Mouse (Mus musculus): ENCODE data around the gene Smoc1. TPM values are rescaled to one million over a fixed set of nuclear protein-coding genes. Genes with fewer than 3 reads are reported as not detected.

Smoc1 gene
- polyA plus RNA-seq, 2 experiments from 2014 or later: 0.53 TPM; not detected in 1

DNA sequence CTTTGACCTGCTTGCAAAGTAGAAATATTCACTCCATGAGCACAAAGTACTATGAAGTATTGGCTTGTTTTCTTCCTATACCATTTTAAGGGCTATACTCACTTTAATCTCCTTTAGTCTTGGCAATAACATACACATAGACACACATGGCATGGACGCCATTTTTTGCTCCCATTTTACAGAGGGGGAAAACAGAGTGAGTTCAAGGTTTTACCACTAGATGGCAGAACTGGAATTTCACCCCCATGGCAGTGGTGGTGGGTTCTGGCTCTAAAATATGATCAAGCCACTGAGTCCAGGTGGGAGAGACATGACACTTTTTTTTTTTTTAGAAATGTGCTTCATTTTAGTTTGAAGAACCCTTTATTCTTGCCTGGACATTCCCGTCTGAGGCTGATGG, 1.6 kb upstream of the Smoc1 start:
- ATAC-seq: no peak

DNA sequence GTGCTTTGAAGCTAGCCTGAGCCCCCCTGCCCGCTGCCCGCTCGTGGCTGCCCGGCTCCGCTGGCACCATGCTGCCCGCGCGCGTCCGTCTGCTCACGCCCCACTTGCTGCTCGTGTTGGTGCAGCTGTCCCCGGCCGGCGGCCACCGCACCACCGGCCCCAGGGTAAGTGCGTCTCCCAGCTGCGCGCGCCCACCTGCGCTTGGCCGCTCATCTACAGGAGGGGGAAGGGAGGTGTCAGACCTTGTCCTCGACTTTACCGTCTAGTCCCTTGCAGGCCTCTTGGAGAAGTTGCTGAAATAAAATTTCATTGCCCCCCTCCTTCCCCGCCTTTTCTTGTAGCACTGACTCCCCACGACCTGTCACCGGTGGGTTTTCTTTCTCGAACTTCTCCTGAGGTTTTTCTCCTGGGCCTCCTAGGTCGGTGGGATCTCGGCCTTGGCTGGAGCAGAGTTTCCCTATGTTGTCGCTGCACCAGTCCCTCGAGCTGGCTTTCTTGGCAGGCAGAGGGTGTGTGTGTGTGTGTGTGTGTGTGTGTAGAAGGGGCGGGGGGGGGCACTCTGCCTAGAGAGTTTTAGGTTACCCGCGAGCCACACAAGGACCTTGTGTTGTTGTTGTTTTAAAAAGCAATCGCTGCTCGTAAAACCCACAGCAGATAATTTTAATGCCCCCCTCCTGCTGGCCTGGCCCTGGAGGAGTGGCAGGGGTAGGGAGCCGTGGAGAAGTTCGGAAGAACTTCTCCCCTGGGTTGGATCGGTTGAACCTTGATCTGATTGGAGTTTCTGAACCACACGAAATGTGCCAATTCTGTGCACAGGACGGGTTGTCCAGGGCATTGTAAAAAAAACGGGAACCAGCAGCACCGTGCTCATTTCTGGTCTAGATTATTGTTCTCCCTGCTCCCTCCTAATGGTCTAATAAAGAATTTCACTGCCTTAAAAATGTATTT, 661 bp downstream of the Smoc1 start:
- ATAC-seq: no peak

DNA sequence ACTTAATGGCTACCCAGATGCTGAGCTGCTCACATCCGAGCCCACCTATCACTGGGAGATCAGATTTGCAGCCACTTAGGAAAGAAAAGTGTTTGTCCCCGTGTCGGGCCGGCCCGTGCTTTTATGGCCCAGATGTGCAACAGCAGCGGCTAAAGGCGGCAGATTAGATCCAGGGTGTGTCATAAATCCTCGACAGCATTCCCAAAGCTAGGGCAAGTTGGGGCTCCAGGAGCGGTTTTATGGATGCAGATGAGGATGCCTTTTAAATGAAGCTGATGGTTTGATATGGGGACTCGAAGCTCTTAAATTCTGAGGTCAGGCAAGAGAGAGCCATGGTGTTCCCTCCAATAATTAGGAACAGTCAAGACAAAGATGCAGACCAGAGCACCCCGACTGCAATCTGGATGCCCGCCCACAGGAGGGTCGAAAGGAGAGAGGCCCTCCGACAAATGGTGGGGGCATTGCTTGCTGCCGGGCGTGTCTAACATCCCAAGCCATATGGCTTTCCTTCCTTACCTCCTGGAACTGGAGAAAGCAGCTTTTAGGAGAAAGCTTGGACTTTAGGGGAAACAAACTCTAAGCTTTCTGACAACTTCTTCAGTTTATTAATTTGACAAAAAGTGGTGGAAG, 1.8 kb downstream of the Smoc1 start:
- ATAC-seq: no peak

DNA sequence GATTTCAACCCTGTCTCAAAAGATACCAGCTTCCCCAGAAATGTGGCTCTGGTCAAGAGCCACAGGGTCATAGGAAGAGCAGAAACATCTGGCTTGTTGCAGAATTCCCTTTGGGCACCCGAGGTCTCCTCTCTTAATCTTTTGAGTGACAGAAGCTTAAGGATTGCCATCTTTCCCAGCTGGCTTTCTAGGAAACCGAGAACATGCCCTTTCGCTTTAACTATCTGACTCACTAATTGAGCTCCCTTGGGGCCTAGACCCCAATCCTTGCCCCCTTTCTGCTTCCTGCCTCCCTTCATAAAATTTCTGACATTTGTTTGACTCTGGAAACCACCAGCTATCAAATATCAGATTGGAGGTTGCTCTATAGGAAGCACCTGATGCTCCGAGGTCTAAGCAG, 3.1 kb downstream of the Smoc1 start:
- no peak for ATAC-seq

DNA sequence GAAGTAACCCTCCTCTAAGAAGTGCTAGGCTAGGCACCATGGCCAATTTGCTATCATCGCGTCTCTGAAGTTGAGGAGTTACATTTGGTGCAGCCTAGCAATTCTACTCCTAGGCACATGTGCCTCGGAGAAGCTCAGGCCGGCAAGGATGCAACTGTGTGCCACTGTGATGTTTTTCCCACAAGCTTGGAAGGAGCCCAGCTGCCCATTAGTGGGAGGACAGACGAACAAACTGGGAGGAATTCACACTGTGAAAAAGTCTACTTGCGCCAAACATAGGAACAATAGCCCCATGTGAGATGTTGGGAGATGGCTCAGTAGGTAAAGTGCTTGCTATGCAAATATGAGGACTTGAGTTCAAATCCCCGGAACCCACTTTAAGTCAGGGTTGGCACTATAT, 5.0 kb downstream of the Smoc1 start:
- no peak for ATAC-seq

DNA sequence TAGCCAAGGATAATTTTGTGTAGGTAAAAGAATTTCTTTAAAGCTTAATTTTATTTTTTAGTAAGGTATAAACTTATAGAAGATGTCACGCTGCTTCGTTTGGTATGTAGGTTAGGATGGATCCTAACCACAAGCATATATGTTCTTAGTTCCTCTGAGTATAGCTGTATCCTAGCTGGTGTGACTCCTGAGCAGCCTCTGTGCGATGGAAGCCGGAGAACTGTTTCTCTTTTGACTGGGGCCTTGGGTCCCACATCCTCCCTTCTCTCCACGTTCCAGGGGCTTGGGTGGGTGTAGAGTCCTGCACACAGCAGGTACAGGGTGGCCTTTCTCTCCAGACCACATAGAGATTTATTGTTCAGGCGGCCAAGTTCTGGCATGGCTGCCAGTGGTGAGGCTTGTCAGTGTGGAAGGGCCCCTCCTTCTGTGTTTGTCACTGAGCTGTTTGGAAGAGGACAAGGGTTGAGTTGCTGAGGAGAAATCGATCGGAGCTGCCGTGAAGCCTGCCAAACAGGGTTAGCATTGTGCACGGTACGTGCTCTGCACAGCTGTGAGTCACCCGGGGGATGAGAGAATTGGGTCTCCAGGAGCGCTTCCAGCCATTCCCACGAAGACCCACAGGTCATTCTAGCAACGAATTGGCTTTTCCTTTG, 6.9 kb downstream of the Smoc1 start:
- ATAC-seq: no peak

DNA sequence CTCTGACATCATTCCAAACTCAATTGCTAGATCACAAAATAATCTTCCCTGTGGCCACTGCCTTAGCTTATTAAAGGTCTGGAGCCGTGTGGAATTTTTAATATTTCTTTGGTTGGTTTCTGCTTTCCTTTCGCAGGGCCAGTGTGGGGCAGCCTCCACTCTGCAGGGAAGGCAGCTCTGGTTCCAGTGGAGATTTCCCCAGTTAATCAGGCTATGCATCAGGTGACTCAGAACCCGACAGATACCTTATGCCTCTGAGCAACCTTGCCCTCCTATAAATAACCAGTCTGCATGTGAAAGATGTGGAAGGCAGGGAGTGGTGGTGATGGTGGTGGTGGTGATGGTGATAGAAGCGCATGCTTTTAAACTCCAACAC, 7.4 kb downstream of the Smoc1 start:
- no peak for ATAC-seq

DNA sequence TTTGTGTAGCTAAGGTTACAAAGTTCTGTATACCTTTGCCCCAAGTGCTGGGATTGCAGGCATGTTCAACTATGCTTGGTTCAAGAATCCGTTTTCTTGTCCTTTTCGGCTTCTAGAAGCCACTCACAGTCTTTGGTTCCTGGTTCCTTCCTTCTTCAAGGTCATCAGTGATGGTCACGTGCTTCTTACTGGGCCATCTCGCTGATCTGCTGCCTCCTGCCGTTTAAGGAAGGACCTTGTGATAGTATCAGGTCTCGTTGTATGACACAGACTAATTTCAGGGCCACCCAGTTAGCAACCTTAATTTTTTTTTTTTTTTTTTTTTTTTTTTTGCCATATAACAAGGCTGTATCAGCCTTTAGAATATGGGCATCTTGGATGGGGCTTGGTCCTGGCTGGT, 9.2 kb downstream of the Smoc1 start:
- ATAC-seq: no peak

DNA sequence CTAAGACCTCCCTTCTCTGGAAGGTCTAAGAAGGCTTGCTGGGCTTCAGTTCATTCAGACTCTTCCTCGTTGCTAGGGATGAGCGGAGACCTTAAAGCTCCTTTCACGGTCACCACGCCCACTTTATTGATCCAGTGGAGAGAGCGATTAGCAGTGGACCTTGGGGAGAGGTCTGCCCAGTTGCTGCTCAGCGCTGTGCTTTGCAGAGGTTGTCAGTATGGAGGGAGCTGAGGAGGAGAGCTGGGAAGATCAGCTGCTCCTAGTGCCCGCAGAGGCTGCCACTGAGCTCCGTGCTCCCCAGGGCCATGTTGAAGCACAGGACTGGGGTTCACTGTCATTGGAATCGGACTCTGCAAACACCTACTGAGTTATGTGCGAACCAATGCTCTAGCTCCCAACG, 17.0 kb downstream of the Smoc1 start:
- no peak for ATAC-seq

DNA sequence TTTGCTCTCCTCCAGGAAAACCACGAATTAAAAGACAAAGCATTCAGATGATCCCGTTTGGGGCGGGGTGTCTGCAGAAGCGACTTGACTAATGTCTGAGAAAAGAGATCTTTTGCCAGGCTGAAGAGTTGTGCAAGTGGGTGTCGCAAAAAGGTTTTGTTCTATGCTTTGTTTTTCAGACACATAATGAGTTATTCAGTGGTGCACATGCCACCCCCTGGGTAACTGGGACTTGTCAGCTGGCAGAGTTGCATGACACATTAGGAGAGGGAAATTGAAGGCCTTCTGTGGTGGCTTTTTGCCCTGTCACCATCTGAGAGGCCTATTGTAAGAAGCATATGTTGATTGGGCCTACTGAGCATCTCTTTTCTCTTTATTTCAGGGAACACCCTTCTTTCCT, 20.3 kb downstream of the Smoc1 start:
- no peak for ATAC-seq

DNA sequence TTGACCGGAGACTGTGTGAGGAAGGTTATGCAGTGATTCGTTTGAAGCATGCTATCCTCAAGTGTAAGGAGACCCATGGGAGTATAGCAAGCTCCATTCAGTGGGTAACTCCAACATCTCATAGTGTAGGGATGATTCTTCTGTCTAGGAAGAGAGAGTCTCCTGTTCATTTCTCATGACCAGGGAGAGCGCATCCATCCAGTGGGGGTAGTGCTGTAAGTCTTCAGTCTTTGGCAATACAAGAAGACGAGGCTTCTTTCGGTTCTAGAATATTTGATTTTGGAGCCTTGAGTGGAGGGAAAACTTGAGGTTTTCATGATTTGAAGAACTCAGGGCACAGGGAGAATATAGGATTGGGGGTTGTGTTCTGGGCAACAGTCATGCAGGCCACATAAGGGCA, 23.1 kb downstream of the Smoc1 start:
- no peak for ATAC-seq

DNA sequence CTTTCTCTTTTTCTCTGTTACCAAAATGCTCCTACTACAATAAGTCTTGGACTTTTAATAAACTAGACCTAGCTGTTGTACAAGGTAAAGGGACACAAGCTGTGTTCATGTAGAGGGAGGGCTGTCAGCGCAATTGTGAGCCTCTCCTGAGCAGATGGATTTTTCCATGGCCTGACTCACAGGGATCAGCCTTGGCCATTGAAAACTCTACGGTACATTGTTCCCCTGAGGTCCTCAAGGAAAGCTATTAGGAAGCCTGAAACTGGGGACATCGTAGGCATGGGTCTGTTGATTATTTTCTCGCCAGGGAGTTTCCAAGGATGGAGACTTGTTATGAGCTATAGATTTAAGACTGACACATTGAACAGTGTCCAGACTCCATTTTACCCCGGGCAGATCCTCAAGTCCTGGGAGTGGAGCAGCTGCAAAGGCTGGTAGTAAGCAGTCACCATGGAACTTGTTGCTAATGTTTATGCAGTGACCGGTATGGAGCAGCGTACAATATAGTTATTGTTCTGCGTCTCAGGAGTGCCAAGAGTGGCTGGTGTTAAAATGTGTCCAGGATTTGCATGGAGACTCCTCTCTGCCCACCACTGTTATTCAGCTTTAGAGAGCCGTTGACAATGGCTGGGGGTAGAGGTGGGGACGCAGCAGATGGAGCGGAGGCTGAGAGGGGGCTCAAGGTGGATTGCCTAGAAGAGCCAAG, 28.5 kb downstream of the Smoc1 start:
- ATAC-seq: no peak

DNA sequence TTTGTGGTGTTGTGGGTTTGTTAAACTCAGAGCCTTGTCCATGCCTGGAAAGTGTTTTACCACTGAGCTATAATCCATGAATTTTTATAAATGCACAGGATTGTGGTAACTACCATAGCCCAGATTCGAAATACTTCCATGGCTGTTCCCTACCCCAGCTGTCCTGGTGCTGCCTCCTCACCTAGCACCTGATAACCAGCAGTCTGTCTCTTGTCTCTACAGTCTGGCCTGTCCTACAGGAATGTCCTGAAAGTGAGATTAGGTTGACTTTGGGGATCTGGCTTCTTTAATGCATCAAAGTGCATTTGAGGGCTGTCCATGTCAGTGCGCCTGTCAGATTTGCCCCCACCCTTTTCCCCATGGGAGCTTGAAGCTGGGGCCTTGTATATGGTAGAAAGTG, 29.2 kb downstream of the Smoc1 start:
- ATAC-seq: no peak

DNA sequence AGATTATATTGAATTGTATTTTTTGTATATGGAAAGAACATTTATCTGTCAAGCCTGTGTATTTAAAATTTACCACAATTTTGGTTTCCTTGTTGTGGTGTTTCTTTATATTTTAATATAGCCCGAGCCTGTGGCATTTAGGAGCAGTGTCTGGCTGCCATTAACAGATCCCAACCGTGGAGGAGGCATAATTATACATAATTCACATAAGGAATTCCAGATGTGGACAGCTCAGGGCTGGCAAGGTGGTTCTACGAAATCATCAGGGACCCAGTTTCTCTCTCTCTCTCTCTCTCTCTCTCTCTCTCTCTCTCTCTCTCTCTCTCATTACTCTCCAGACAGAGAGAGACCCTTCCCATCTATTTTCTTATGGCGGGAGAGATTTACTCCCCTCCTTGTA, 31.0 kb downstream of the Smoc1 start:
- ATAC-seq: no peak

DNA sequence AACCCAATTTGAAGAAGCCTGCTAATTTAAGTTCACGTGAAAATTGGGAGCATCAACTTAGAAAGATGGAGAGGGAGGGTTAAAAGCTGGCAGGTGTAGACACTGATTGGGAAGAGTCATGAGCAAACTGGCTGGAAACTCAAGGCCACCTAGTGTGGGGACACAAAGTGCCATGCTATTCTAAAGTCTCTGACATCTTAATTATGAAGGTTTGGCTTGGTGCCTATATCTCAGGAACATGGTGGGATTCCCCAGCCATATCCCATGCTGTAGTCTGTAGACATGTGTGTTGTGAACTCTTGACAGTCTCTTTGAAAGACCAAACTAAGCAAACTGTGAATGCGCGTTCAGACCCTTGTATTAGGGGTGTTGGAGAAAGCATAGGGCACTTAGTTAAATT, 32.0 kb downstream of the Smoc1 start:
- ATAC-seq: no peak

DNA sequence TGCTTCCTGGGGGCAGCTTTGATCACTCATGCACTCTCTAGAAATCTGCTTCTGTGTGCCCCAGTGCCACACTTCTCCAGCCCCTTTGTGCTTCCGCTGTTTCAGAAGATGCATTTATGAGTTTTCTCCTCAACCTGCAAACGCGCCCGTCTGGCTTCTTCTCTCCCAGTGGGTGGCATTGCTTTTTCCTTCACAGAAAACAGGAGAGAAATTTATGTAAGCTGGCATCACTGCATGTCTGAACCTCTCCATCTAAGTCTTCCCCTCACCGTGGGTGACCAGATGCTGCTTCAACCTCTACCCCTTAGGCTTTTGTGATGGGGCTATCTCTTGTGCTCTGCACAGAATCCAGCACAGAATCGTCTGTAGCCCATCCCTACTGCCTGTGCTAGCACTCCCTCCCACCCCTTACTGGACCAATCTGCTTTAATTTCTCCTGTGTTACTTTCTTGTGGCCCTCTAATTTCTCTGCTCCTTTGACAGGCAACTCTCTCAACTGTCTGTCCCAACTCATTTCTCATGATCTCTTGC, 35.3 kb downstream of the Smoc1 start:
- no peak for ATAC-seq

DNA sequence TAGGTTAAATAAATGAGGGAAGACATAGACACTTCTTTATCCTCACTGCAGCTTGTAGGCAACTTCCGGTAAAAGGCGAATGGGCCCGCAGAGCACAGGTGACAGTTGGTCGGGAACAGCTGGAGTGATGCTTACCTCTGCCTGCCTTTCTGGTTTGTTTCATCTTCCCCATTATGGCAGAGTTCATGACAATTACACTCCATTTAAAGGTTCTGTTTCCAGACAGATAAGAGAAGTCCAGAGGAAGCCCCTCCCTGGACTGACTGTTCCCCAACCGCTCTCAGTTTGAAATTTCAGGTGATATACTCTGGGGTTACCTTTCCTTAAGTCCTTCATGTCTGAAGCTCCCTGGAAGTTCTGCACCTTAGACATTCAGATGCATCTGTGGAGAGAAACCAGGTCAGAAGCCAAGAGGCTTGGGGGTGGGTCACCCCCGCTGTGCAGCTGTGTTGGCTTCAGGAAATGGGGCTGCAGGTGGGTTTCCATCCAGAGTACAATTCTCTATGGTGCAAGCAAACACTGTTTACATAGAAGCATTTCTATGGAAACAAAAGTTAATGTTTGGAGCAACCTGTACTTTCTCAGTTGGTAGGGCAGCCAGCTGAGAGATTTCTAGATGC, 36.8 kb downstream of the Smoc1 start:
- no peak for ATAC-seq

DNA sequence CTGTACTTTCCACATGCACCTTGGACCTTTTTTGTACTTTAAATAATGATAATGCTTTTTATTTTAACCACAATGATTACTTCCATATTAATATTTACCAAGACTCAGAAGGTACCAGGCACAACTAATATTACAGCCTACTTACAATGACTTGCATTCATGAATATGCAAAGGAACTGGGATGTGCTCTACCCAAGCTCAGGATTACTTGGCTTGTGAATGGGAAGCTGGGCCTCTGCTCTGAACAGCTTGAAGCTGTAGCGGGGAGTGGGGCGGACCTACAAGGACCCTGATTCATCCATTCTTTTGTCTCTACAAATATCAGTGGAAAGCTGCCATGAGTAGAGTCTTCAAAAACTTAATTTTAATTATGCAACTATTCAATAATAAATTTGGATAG, 47.5 kb downstream of the Smoc1 start:
- ATAC-seq: no peak

DNA sequence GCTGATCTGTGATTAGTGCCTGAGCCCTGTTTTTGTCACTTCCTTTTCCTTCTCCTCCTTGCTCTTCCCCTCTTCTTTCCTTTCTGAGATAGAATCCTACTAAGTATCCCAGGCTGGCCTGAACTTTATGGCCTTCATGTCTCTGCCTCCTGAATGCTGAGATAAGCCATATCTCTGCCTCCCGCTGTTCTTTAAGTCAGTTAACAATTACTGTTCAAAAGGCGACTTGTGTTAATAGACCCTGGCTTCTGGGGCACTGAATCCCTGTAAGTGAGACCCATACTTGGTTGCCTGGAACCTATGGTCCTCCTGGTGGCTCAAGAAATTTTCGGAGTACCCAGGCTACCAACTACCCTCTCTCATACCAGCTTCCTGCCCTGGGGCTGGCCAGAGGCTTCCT, 48.3 kb downstream of the Smoc1 start:
- no peak for ATAC-seq

DNA sequence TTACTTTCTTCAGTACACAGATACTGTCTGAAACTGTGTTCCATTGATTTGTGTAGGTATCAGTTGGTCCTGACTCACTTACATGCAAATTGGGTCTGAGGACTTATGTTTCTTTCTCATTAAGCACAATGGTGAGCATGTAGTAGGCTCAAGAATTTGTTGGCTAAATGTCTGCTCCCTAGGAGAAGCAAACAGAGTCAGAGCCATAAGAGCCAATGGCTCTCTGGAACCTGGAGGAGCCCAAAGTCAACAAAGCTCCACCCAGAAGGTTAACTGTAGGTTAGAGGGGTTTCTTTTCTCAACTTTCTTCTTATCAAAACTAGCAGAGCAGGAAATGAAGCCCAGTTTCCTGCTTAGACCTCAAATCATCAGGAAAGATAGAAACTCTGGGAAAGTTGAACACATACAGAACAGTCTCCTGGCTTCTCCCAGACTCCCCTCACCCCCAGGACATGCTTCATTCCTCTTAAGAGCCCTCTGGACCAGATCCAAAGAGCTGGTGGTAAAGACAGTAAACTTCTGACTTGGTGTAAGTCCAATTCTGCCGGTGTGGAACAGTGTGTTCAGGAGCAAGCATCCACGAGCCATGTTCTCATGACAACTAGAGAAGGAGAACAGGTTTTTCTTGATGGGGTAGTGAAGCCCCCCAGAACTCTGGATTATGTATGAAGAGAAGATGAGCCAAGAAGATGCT, 51.5 kb downstream of the Smoc1 start:
- ATAC-seq: no peak

DNA sequence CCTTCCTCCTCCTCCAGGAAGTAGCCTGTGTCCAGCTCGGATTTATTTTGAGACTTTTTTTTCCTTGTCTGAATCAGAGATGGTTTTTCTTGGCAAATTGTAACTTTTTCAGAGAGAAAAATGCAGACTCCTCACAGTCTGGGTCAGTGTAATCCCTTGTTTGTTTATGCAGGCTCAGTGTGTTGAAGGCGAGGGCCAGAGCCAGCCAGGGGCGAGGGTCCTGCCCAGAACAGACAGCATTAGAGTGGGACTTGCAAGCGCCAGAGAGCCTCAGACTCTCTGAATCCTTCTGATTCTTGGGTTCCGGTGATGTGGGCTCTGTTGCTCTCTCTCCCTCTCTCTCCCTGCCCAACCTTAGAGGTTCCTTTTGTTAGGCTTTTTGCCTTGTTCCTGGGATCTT, 53.7 kb downstream of the Smoc1 start:
- ATAC-seq: no peak

DNA sequence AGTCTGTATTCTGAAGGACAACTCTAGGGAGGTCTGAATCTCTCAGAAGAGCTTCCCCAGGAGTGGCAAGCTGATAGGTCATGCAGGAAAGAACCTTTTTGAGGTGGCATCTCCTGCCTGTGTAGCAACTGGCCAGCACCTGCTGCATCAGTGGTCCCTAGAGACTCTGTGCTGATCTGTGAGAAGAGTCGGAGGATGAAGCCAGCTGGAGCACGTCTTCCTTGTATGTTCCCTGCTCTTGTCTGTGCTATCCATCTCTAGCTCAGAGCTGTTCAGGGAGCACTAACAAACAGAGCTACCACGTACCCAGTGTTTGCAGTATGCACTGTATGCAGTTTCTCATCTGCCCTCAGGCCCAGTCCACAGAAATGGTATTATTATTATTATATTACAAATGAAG, 54.4 kb downstream of the Smoc1 start:
- no peak for ATAC-seq
